Mouse (Mus musculus): Measurements from ENCODE around the gene Dgkg.
A peak's percentile ranks its signal among the peaks of the same experiment; 100 is the strongest.

Gene Dgkg

DNA sequence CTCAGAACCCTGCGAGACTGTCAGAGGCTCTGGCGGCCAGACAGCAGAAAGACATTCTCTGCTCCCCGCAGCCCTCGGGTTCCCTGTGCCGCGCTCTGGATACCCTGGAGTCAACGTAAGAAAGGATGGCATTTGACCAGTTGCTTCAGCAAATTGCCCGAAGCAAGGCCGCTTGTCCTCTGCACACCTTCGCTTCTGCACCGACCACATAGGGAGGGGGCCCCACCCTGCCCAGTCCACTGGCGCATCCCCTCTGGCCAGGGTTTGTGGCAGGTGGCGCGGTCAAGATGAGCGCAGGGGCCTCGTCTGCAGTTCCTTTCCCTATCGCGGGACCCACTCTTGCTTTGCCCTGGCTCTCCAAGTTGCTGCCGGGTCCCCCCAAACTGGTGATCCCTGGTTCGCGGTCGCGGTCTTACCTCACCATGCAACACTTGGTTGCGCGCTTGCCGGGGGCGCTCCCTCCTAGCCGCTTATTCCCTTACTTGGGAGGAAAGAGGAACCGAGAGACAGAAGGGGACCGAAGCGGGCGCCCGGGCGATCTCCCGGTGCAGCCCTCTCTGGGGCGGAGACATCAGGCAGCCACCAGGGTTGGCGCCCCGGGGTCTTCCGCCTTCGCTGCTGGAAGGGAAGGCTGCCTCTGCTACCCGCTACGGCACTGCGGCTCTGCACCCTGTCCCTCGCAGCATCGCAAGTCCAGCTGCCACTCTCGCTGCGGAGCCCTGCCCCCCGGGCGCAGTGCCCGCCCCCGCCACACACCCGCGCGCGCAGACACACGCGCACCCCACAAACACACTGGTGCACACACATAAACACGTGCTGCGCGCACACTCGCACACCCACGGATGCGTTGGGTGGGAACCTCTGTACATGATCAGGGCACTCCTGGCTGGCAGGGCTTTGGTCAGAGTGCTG lies at the start of gene Dgkg:
Dgkg (minus strand) TSS at position 689 of the 912 bp plus-strand sequence.
- DNase-seq (ENCODE audit: low spot score in 2 of 2), result peak; percentile 34 to 61

DNA sequence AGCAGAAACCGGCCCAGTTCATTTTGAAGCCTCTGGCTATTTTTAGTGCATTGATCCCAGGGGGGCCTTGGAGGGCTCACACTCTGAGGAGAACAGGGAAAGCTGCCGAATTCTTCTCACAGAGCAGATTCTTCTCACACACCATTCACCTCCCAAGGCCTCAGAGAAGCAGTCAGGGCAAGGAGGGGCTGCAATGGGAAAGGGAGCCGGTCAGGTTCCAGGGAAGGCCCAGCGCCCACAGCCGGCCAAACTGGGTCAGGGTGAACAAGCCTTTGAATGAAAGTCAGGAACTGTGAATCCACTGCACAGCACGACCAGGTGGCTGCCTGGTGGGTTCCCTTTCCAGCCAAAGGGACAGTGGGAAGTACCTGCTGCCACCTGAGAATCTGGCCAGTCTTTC lies 47.9 kb upstream of the Dgkg start:
- DNase-seq (ENCODE audit: low spot score in 2 of 2), result no peak

DNA sequence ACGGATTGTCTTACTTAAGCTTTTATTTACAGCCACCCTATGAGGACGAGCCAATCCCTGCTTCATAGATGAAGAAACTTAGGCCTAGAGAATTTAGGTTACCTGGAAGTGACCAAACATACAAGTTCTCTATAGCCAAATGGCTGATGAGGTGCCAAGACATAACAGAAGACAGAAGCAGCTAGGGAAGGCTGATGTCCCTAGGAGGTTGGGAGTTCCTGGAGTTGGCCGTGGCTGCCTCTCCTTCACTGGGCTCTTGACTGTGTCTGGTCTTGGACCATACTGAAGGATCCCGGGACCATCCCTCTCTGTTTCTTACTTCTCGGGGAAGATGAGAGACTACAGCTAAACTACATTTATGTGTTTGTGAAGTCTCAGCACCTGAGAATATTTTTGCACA lies 47.1 kb upstream of the Dgkg start:
- no peak for DNase-seq (ENCODE audit: low spot score in 2 of 2)

DNA sequence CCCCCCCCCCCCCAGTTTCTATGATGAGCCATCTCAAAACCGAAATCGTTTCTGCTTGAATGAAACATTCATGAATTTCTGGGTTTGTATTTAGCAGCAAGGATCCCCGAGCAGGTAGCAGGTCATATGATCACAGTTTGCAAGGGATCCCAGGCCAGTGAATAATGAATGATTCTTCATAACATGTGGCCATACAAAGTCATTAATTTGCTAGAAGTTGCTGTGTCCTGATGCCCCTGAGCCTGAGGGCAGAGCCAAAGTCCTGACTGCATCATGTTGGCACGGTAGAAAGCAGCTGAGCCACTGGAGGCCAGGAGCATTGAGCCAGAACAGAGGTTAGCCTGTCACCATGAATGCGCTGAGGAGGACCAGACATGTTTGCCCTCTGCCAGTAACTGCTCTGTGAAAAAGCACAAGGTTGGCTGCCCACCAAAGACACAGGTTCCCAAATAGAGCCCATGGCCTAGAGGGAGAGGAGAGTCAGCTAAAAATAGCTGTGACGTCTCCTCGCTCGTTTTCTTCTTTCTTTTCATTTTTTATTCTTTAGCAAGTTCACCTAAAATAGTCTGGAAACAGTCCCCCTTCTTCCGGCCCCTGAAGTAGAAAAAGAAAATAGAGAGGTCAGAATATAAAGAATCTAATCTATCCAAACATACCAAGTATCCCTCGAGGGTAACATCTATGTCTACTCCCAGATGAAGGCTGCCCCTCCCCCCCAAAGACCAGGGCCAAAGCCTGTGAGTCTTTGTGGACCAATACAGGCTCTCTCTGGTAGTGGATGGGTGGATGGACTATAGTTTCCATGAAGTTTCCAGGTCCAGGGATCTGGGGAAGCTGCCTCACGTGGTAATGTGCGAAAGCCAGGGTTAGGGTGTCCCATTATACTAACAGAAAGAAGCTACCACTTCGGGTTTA lies 42.1 kb upstream of the Dgkg start:
- no peak for DNase-seq (ENCODE audit: low spot score in 2 of 2)

DNA sequence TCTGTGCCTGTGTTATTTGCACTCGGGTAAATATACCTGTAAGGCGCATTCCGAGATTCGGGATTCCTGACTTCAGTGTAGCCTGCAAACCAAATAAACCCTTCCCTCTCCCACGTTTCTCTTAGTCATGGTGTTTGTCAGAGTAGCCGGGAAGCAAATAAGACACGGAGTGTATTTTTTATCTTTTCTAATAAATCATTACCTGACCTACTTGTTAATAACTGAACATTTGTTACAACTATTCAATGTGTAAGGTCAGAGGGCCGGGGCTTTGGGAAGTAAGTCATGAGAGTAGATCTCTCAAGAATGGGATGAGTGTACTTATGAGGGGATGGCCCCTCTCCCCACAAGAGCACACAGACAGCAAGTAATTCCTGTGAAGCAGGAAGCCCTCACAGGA lies 41.1 kb upstream of the Dgkg start:
- DNase-seq (ENCODE audit: low spot score in 2 of 2), result no peak

DNA sequence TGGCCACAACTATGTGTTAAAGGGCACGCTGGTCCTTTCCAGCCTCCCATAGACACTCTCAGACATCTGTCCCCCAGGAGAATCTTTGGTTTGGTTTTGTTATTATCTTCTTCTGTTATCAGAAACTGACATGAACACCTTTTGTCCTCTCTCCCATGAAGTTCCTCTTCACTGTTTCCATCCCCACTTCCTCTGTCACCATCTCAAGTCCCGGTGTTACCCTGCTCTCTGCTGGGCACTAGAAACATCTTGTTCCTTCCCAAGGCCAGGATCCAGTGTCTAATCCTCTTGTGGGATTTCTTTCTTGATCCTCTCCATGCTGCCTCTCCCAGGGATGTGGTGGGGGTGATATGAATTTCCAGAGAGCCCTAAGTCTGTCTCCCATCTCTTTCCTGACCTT lies 32.6 kb upstream of the Dgkg start:
- DNase-seq (ENCODE audit: low spot score in 2 of 2), result no peak

DNA sequence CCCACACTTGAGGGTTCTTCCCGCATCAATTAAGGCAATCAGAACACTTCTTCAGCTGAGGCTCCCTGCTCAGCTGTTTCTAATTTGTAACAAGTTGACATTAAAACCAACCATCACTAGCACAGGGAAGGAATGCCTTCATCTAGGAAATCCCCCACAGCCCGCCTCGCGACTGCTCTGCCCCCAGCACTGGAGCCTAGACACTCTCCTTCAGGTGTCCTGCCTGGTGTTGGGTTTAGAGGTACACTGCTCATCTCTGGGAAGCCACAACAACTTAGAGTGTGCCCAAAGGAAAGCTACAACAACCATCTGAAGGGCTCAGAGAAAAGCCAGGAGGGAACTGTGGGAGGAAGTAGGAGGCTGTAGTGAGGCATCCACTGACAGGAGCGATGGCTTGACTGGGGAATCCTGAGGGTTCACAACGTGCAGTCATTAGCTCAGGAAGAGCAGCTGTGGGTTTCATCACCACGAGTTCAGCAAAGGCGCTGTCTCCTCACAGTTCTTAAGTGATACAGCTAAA lies 30.8 kb upstream of the Dgkg start:
- peak; percentile 17 to 32 for DNase-seq (ENCODE audit: low spot score in 2 of 2)

DNA sequence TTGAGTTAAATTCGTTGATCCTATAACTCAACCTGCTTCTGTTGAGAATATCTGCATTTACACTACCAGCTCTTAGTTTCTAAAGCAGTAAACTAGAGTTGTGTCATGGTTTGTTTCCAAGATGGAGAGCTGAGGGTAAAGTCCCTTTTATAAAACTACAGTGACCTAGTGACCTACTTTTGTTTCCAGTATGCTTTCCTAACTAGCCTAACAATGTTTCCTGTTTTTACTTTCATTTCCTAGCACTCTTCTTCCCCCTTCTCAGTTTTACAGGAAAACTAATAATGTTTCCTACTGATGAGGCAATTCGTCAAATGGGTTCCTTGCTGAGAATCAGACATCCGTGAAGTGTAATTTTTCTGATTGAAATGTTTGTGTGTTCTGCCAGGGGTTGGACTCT lies 26.6 kb upstream of the Dgkg start:
- DNase-seq (ENCODE audit: low spot score in 2 of 2), result no peak

DNA sequence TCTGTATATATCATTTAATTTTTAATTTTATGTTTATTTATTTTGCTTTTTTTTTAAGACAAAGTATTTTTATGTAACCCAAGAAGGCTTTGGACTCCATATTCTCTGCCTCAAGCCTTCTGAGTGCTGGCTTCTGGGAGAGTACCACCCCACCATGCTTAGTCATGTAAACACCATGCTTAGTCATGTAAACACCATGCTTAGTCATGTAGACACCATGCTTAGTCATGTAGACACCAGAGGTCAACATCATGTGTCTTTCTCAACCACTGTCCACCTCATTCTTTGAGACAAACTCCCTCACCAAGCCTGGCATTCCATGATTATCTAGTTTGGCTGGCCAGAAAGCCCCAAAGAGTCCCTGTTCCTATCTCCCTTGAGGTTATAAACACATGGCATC lies 25.7 kb upstream of the Dgkg start:
- DNase-seq (ENCODE audit: low spot score in 2 of 2), result no peak

DNA sequence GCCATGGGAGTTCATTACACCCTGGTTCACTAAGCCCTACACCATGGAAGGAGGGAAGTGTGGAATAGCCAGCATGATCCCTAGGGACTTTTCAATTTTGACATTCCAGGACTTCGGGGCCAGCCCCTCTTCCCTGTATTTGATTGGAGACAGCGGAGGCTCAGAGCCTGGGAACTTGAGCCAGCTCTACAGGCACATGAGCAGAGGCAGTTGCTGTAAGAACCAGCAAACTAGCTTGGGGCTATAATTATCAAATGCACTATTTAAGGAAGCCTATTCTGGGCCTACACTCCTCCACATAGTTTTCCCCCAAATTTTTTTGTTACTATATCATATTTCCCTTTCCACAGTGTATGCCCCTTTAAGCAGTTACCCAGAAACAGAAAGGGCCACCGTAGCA lies 22.6 kb upstream of the Dgkg start:
- no peak for DNase-seq (ENCODE audit: low spot score in 2 of 2)

DNA sequence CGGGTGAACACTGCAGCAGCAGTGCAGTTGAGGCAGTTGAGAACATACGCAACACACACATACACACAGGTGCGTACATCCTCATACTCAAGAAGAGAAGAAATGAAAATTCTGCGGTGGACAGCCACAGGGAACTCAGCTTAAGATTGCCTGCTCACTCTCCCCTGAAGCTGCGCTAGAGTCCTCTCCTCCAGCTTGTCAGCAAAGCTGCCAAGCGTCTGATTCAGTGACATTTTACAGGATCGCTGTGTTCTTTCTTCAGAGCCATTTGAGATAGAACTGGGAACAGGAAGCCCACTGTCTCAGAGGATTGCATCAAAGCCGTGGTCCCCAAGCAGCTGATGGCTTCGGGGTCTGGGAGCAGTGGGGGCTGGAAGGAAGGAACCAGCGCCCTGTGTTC lies 17.6 kb upstream of the Dgkg start:
- no peak for DNase-seq (ENCODE audit: low spot score in 2 of 2)

DNA sequence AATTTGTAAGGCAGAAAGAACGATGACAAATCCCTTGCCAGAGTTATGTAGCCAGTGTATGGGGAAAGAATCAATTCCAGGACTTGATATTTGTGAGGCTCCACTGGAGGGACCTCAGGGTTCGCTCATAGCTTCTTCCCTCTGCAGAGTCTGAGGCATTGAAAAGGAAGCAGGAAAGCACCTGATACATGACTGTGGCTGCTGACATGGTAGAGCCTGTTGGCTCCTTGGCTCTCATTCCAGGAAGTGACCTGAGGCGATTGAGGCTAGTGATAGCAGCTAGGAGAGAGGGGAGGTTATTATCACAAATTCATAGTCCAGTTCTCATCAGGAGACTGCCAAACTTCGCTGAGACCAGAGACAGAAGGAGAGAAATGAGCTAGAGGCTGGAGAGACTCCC lies 17.1 kb upstream of the Dgkg start:
- DNase-seq (ENCODE audit: low spot score in 2 of 2), result no peak

DNA sequence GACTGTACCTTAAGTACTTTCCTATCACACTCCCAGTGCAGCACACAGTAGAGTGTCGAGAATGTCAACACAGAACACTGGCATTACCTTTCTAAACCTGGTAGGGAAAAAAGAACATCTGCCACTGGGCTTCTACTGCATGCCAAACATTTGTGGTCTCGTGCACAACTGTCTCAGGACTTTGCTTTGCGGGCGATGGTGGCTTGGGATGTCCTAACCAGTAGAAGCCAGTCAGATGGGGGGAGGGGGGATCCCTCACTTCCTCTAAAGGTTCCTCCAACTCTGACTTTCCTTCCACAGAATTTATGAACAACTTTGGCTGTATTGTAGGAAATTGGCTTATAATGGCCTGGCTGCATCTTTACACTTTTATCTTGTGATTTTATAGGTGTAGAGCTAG lies 7.0 kb upstream of the Dgkg start:
- DNase-seq (ENCODE audit: low spot score in 2 of 2), result no peak

DNA sequence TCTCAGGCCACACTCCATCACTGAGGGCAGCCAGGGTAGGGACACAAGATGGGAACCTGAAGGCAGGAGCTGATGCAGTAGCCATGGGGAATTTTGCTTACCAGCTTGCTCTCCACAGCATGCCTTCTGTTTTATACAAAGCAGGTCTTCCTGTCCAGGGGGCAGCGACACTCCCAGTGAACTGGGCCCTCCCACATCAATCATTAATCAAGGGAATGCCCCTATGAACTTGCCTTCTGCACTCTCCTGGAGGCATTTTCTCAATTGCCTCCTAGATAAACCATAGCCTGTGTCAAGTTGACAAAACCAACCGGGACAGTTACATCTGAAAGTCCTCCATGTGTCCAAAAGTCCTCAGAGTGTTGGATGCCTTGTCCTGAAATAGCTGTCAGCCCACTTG lies 6.1 kb upstream of the Dgkg start:
- no peak for DNase-seq (ENCODE audit: low spot score in 2 of 2)

DNA sequence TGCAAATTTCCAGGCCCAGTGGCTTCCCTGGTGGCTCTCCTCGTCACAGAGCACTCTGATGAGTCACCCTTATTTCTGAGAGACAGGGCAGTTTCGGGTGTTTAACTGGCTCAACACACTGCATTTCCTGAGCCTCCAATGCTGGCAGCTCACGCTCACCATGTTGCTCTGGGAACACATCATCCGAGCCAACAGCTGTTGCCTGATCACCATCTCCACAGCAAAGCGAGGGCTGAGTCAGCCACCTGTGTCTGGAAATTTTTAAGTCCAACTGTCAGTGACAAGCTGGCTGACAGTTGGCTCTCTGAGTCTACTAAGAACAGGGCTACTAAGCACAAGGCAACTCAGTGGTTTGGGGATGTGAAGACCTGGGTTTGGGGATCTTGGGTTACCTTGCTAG lies 4.1 kb upstream of the Dgkg start:
- peak; percentile 67 to 73 for DNase-seq (ENCODE audit: low spot score in 2 of 2)

DNA sequence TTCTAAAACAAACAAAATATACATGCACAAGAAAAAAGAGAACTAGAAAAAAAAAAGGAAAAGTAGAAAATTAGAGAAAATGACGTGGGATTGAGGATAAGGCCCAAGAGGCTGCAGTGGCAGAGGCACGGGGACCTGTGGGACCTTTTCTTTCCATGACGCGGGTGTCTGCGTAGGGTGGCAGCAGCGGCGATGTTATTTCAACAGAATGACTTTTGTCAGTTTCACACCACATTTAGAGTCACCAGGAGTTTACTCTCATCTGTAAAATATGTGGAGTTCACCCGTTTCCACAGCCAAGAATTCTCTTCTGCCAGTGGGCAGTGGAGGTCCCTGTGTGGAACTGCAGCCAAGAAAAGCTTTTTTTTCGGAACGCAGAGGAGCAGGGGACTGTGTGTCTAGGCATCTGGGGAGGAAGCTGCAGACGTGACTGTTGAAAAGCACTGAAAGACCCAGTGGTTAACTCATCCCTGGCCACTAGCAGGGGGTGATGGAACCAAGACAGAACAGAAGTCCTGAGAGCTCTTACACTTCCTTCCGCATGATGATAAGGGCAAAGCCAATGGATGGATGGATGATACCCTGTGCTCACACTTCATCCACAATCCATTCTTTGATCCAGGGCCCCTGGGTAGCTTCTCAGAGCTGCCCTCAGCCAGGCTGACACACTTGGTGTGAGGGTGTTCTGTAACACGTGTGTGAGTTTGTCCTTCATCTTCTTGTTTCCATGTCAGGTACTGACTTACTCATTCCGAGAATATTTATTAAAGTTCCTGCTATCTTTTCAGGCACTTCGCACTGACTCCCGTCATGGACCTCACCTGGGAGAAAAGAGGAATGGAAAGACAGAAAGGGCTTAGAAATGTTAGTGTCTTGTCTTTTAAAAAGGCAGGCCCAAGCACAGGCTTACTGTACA lies 1.1 kb upstream of the Dgkg start:
- no peak for DNase-seq (ENCODE audit: low spot score in 2 of 2)

DNA sequence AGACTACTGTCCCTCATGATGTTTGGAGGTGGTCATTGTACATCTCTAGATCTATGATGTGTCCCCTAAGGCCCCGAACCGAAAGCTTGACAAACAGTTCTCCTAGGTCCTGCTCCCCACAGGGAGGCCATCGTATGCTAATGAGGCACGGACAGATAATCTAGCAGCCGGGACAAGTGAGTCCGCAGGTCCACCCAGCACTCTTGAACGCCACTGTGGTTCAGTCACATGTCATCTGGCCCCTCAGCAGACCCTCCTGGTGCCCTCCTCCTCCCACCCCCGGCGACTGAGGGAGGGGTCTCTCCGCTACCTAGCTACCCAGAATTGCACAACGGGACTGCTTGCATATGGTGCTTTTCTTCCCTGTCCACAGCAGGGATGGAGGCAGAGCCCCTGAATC lies 1.2 kb downstream of the Dgkg start:
- no peak for DNase-seq (ENCODE audit: low spot score in 2 of 2)

DNA sequence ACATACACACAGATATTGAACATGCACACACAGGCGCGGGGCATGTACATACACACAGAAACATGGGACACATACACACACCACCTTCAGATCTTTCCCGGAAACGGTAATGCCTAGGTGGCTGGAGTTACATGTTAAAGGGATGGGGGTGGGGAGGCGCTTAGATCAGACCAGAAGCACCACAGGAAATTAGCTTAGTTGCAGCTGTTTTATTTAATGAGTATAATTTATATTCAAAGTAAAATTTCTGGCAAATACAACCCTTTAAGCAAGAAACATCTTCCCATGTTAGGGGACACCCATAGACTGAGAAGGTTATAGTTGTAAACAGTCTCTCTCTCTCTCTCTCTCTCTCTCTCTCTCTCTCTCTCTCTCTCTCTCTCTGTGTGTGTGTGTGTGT lies 1.8 kb downstream of the Dgkg start:
- no peak for DNase-seq (ENCODE audit: low spot score in 2 of 2)

DNA sequence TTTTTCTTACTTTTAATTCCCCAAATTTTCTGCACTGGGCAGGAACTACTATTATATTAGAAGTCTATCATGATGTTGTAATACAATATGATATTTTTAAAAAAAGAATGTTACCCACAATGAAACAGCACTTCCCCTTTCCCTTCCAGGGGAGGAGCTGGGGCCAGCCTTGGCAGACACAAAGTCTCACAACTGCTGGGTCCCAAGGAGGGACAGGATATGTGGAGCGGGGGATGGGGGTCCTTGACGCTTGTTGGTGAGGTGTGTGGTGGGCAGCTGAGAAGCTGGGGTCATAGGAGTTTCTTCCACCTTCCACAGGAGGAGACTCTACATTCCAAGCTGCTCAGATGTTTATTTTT lies 2.6 kb downstream of the Dgkg start:
- DNase-seq (ENCODE audit: low spot score in 2 of 2), result no peak

DNA sequence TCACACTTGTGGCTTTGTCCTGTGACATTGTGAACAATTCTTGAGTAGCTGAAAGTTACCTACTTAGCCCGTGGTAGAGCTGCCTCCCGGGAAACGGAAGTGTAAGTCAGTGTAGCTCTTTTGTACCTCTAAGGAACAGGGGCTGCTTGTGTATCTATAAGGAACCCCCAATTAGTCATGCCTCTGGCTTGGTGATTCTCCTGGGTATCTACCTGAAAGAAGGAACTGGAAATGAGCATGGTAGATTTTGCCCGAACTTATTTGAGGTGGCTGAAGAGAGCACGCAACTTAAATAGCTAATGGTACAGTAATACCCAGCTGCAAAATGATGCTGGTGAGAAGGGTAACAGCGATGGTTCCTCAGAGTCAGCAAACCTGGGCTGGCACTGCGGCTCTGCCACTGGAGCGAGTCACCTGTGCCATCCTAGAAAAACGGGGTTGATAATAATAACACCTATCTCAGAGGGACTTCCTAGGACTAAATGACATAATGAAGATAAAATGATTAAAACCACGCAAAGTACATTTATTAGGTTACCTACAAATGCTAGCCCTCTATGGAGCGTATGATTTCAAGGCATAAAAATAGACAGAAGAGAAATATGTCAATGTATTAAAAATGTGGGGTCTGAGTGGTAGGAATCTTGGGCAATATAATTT lies 3.1 kb downstream of the Dgkg start:
- DNase-seq (ENCODE audit: low spot score in 2 of 2), result no peak

DNA sequence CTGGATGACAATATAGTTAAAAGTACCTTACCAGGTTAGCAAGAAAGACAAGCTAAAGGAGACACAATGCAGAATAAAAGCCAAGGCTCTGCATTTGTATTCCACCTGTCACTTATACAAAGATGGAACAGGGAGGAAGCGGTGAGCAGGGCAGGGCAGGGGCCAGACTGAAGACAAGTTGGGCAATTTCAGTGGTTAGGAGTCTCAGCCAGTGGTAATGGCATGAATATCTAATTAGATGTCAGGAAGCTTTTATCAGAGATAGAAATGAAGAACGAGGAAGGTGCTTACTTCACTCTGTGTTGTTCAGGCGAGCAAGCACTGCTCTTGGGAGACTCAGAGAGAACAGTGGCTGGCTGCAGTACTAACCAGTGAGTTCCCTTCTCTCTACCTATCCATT lies 5.8 kb downstream of the Dgkg start:
- DNase-seq (ENCODE audit: low spot score in 2 of 2), result no peak

All from right cerebral cortex, postnatal 36 days (tissue).